Mouse (Mus musculus): Measurements from ENCODE around the gene Zfp830.
A peak's percentile ranks its signal among the peaks of the same experiment; 100 is the strongest.

Gene Zfp830

GRCm38 (mm10) chr11:82763742-82764437, at the start of gene Zfp830, which contains the start of gene Cct6b:
Zfp830 (plus strand) TSS chr11:82764345.
Cct6b (minus strand) TSS chr11:82764321.
- DNase-seq = peak; percentile 89 to 90

DNA sequence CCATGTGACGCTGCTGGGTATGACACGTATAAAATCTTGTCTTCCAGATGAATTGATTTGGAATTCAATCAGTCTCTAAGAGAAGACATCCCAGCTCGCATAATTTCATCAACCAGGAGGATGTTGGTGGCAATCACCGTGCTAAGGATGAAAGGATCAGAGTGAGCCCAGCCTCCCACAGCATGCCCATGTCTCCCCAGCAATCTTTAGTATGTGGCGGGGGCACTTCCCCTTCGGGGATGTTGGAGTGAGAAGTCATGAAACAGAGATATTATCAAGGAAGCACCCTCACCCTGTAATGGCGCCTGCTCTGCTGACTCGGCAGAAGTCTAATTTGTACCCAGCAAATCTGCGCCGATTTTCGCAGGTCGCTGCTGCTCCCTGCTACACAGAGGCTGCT, 44.9 kb upstream of the Zfp830 start:
- no peak for DNase-seq

DNA sequence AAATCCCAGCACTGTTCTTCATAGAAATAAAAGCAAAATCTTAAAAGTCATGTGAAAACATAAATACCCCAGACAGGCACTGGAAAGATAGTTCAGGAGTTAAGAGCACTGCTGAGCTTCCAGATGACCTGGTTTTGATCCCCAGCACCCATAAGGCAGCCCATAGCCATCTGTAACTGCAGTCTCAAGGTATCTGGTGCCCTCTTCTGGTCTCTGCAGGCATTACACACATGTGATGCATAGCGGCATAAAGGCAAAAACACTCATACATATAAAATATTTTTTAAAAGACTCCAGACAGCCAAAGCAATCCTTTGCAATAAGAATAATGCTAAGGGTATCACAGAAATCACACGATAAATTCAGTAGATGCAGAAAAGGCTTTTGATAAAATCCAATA, 37.3 kb upstream of the Zfp830 start:
- DNase-seq = peak; percentile 8 to 17

- DNase-seq = no peak
Measured at GRCm38 (mm10) chr11:82734227-82734626, 29.9 kb upstream of the Zfp830 start.

DNA sequence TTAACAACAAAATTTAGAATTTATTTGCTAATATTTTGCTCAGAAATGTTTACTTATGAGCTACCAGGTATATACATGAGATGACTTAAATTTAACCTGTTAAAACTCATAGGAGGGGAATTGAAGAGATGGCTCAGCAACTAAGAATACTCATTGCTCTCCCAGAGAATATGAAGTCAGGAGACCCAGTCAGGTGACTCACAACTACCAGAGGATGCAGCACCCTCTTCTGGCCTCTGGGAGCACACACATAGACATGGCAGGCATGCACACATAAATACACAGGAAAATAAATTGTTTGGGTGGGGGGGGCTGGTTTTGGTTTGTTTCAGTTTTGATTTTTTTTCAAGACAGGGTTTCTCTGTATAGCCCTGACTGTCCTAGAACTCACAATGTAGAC, 25.1 kb upstream of the Zfp830 start:
- DNase-seq = no peak

GRCm38 (mm10) chr11:82746138-82746537, 18.0 kb upstream of the Zfp830 start:
- DNase-seq = peak; percentile 81 to 82

GRCm38 (mm10) chr11:82746857-82747366, 17.2 kb upstream of the Zfp830 start:
- peak; percentile 31 to 40 for DNase-seq

GRCm38 (mm10) chr11:82752349-82753115, 11.6 kb upstream of the Zfp830 start:
- DNase-seq = no peak

GRCm38 (mm10) chr11:82755919-82756318, 8.2 kb upstream of the Zfp830 start:
- no peak for DNase-seq

- peak; percentile 31 to 45 for DNase-seq
Measured at GRCm38 (mm10) chr11:82762286-82762829, 1.8 kb upstream of the Zfp830 start.

DNA sequence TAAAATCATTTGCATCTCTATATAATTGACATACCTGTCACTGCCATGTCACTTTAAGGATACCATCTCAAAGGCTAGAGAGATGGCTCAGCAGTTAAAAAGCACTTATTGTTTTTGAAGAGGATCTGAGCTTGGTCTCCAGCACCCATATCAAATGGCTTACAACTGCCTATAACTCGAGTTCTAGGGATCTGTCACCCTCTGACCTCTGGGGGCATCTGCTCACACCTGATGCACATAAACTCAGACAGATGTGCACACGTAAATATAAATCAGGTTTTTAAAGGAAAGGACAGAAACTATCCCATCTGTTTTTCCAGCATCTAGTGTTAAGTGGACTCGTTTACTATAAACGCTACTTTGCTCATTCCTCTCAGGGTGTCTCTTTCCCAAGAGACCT, 884 bp upstream of the Zfp830 start:
- DNase-seq = peak; percentile 26 to 29

GRCm38 (mm10) chr11:82764438-82764924, 336 bp downstream of the Zfp830 start:
- DNase-seq = no peak

DNA sequence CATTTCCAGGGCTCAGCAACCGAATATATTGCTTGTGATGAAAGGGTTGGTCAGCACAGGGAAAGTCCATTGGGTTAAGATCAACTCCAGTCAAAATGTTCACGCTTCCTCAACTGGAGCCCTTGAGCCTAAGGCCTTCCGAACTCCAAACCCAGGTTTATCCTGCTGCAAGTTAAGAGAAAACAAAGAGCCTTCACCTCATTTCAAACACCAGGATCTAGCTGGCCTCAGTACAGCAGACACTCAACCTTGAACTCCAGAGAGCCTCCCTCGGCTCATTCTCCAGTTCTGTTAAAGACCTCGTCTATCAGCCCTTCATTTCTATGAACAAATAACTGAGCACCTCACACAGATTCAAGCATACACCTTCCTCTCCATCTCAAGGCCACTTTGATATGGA, 16.0 kb downstream of the Zfp830 start:
- no peak for DNase-seq

- DNase-seq = peak; percentile 95
Measured at GRCm38 (mm10) chr11:82780983-82781903, 17.1 kb downstream of the Zfp830 start, which contains the start of gene Lig3. Lig3 (plus strand) TSS chr11:82781108.

DNA sequence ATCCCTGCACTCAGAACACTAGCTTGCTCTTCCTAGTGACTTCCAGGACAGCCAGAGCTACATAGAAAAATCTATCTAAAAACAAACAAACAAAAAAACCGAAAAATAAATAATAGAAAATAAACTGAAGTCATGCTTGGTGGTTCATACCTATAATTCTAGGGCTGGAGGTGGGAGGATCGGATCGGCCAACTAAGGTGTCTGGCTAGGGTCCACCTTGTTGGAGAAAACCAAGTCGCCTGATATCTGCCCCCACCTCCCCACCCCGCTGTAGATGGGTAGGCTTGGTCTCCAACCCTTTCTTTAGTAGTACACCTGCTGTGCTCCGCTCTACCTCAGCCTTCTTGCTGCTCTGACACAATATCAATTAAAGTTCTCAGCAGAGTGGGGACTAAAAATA, 18.1 kb downstream of the Zfp830 start:
- DNase-seq = no peak

GRCm38 (mm10) chr11:82783453-82783852, 19.3 kb downstream of the Zfp830 start:
- DNase-seq = no peak

DNA sequence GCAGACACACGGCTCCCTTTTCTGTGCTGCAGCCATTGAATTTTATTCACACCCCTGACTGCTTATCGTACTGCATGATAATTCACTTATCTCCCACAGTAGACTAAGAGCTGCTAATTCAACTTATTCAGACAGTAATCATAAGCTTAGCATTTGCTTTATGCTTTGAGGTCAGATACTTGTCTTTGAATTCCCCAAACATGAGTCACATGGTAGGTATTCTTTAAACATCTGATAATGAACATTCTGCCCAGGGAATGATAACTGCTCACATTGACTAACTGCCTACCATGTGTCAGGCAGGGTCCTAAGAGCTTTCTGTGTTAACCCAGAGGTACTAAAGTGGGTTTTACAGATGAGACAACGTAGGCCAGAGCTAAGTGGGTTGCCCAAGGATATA, 42.5 kb downstream of the Zfp830 start:
- DNase-seq = no peak

- DNase-seq = no peak
Measured at GRCm38 (mm10) chr11:82807370-82807769, 43.2 kb downstream of the Zfp830 start.

- DNase-seq = no peak
Measured at GRCm38 (mm10) chr11:82808485-82808884, 44.3 kb downstream of the Zfp830 start.

All from B cell, adult 2 months (primary cell).